Mouse (Mus musculus) liver, adult 2 months (tissue): ENCODE measurements around the gene Enox1. TPM values are rescaled to one million over a fixed set of nuclear protein-coding genes. Genes with fewer than 3 reads are reported as not detected.

ENCODE experiments used
- DNase-seq: peaks from one replicate; pipeline ENCODE4 v3.0.0-alpha.2; 2011; ENCODE audit warnings: low read depth, low spot score; ENCODE audit errors: extremely low read depth
- H3K27ac ChIP-seq: fragments of 200-500 bp; replicated peaks from 2 replicates; pipeline ENCODE4 v1.5.1; 2012; ENCODE audit warnings: low read depth, mild to moderate bottlenecking, control low read depth, inconsistent platforms, low read length; ENCODE audit not compliant: insufficient read depth
- H3K27me3 ChIP-seq: fragments of 200-500 bp; 2 replicates; pipeline ENCODE4 v1.6.1; 2012; ENCODE audit warnings: mild to moderate bottlenecking, moderate library complexity, low read length, inconsistent platforms; ENCODE audit not compliant: control insufficient read depth, insufficient read depth
- H3K36me3 ChIP-seq: fragments of 200-500 bp; 2 replicates; pipeline ENCODE4 v1.6.1; 2012; ENCODE audit warnings: low read length, inconsistent platforms; ENCODE audit not compliant: control insufficient read depth, insufficient read depth
- H3K4me1 ChIP-seq: fragments of 200-500 bp; 2 replicates; pipeline ENCODE4 v1.6.1; 2011; ENCODE audit warnings: low read length; ENCODE audit not compliant: control insufficient read depth, insufficient read depth
- H3K4me3 ChIP-seq: fragments of 200-500 bp; 2 replicates; pipeline ENCODE4 v1.5.1; 2011; ENCODE audit warnings: low read depth, mild to moderate bottlenecking, control low read depth, low read length, moderate library complexity; ENCODE audit not compliant: insufficient read depth
- H3K79me2 ChIP-seq: fragments of 200-500 bp; 2 replicates; pipeline ENCODE4 v1.6.1; 2012; ENCODE audit warnings: inconsistent platforms, mild to moderate bottlenecking, low read length, moderate library complexity; ENCODE audit not compliant: control insufficient read depth, insufficient read depth
- H3K9ac ChIP-seq: fragments of 200-500 bp; 2 replicates; pipeline ENCODE4 v1.6.1; 2012; ENCODE audit warnings: low read depth, mild to moderate bottlenecking, control low read depth, inconsistent platforms, low read length
- CTCF ChIP-seq: fragments of 200-500 bp; IDR thresholded peaks from 2 replicates; pipeline ENCODE4 v1.5.1; 2011; ENCODE audit warnings: low read depth, low read length, control low read depth
- POLR2A ChIP-seq: fragments of 200-500 bp; IDR thresholded peaks from 2 replicates; pipeline ENCODE4 v1.6.1; 2011; ENCODE audit warnings: low read length, control low read depth; ENCODE audit not compliant: insufficient read depth; ENCODE audit errors: extremely low read depth
- WGBS: fragments of 180-500 bp; shearing (Covaris S2); methylation state at CpG from one replicate; pipeline ENCODE4 v1.1.7; 2018; 5-methylcytosine and 5-hydroxymethylcytosine counted together
- polyA plus RNA-seq: library from polyadenylated mRNA; depleted of rRNA; stranded (reverse); fragments of >200 nt; gene quantifications from 2 replicates; pipeline ENCODE4 v1.2.3, GENCODE M21; 2012
- total RNA-seq: library from RNA; depleted of rRNA; stranded (reverse); fragments of >200 nt; gene quantifications from 2 replicates; pipeline ENCODE4 v1.2.3, GENCODE M21; 2014

Enox1 gene
- total and polyA plus RNA-seq, 2 experiments: 0.09 TPM; not detected in 1

DNA sequence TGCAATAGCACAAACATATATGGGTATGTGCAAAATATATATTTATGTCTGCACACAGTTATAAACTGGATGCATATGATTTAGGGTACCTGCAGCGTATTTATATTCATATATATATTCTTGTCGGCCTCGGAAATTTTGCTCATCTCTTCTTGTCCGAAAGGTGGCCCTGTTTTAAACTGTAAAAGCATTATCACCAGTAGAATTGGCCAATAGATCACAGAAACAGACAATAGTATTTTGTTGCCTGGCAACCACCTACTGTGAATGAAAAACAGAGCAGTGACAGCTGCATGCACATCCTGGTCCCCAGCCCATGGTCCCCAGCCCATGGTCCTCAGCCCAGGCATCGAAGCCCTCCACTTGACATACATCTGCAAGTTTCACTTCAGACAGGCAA, 2.8 kb downstream of the Enox1 start:
- H3K79me2 ChIP-seq: no peaks in the 10 kb centered on the region
- H3K4me3 ChIP-seq: no peak overlapping the region
- DNase-seq: no peak
- 87% methylated on average over 5 of the region's 5 CpGs for WGBS
- H3K36me3 ChIP-seq: no peaks in the 10 kb centered on the region
- peaks cover 13% of the 10 kb centered on the region for H3K27me3 ChIP-seq
- H3K9ac ChIP-seq: no peak overlapping the region
- no peak overlapping the region for H3K27ac ChIP-seq
- no peaks in the 10 kb centered on the region; the same call in 1 of the 2 replicates for H3K4me1 ChIP-seq
- TF ChIP-seq CTCF (no peak), POLR2A (no peak)

DNA sequence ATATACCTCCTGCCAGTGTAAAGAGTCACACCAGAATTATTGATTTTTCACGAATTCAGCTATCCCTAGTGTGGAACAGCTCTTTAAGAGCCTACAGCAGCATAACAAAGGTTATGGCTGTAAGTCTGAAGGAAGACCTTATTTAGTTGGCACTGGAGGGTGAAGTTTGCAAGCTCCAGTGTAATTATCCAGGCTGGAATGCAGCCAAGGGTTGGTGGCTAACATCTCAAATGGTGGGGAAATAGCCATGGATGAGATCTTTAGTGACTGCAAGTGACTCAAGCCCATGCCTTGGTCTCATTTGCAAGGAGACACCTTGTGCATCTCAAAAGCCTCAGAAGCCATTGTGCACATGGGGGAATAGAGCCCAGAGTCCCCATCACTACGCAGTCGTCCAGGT, 5.9 kb downstream of the Enox1 start:
- Histone ChIP-seq H3K79me2 (no peaks in the 10 kb centered on the region), H3K4me3 (no peak overlapping the region), H3K4me1 (no peaks in the 10 kb centered on the region), H3K36me3 (no peaks in the 10 kb centered on the region), H3K27ac (no peak overlapping the region), H3K9ac (no peak overlapping the region), H3K27me3 (peaks cover 2% of the 10 kb centered on the region)
- WGBS: 73% methylated on average over 3 of the region's 3 CpGs
- TF ChIP-seq CTCF (no peak), POLR2A (no peak)
- no peak for DNase-seq

DNA sequence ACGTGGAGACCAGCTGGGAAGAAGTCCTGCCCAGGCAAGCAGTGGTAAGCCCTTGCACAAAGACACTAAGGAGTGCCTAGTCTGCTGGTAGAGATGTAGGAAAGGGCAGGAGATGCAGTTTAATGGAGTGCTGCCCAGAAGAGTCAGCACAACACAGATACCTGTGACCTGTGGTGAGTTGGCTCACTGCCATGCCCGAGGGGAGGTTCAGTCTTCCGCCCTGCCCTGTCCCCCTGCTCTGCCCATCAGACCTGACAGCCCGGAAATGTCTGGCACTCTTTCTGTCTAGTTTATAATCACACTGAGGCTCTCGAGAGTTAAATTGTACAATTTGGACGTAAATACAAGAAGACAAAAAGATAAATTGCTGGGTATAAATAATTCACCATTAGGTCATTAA, 7.8 kb downstream of the Enox1 start:
- DNase-seq: no peak
- Histone ChIP-seq H3K4me3 (no peak overlapping the region), H3K27ac (no peak overlapping the region), H3K36me3 (no peaks in the 10 kb centered on the region), H3K27me3 (no peaks in the 10 kb centered on the region), H3K9ac (no peak overlapping the region), H3K79me2 (no peaks in the 10 kb centered on the region), H3K4me1 (no peaks in the 10 kb centered on the region)
- no peak for TF ChIP-seq CTCF
- TF ChIP-seq POLR2A: no peak
- 73% methylated on average over 6 of the region's 6 CpGs for WGBS

DNA sequence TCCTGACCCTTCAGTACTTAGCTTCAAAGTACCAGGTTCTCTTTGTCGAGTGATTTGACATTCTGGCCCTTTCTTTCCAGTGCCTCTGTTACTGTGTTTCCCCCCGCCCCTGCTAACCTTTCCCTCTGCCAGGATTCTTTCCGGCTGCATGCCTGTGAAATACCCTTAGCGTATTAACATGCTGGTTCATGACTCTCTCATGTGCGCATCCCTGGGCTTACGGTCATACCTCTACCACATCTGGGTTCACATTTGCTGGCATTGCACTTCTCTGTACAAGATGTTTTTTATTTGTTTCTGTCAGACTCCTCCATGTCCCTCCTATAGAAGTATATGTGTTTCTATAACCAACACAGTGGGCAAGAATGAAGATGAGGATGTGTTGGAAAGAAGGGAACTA, 11.6 kb downstream of the Enox1 start:
- Histone ChIP-seq H3K79me2 (no peaks in the 10 kb centered on the region), H3K9ac (no peak overlapping the region), H3K27ac (no peak overlapping the region), H3K4me3 (no peak overlapping the region), H3K4me1 (no peaks in the 10 kb centered on the region), H3K27me3 (no peaks in the 10 kb centered on the region), H3K36me3 (no peaks in the 10 kb centered on the region)
- no peak for TF ChIP-seq CTCF
- no peak for TF ChIP-seq POLR2A
- WGBS: 89% methylated on average over 6 of the region's 6 CpGs
- DNase-seq: no peak

DNA sequence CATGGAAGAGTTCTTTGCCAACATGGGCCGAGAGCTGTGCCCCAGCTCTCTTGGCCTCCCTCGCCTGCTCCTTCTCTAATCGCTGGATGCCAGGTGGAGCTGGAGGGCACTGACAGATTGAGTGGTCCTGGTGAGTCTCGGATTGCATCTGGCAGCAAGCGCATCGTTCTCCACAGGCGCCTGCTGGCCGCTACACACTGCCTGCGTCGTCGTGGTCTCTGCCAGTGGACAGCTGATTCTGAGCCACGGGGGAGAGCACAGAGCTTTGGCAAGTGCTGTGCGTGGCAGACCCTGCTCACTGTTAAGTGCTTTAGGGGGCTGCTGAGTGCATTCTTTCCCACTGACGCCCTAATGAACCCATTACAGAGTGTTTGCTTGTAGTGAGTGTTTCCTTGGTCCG, 17.9 kb downstream of the Enox1 start:
- no peak overlapping the region for H3K4me3 ChIP-seq
- H3K27ac ChIP-seq: no peak overlapping the region
- WGBS: 70% methylated on average over 15 of the region's 15 CpGs
- no peak for DNase-seq
- no peaks in the 10 kb centered on the region for H3K79me2 ChIP-seq
- no peak for TF ChIP-seq CTCF
- TF ChIP-seq POLR2A: no peak
- H3K9ac ChIP-seq: no peak overlapping the region
- H3K27me3 ChIP-seq: no peaks in the 10 kb centered on the region
- no peaks in the 10 kb centered on the region for H3K36me3 ChIP-seq
- H3K4me1 ChIP-seq: no peaks in the 10 kb centered on the region

DNA sequence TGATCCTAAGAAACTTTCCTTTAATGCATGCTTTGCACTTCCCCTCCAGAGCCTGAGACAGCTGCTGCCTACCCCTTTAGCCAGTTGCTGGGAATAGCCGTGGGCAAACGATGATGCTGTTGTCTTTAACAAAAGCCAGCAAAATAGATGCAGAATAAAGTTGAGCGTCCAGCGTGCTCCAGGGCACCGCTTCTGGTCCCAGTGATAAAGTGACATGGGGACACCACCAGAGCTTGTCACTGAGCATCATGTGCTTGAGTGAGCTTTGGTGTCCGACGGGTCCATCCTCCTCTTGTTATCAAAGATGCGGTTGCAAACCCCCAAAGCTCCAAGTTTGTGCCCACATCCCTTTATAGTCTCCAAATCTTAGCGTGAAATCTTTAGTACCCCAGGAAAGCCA, 18.4 kb downstream of the Enox1 start:
- Histone ChIP-seq H3K27ac (no peak overlapping the region), H3K79me2 (no peaks in the 10 kb centered on the region), H3K36me3 (no peaks in the 10 kb centered on the region), H3K9ac (no peak overlapping the region), H3K4me3 (no peak overlapping the region), H3K4me1 (no peaks in the 10 kb centered on the region), H3K27me3 (no peaks in the 10 kb centered on the region)
- no peak for TF ChIP-seq POLR2A
- no peak for TF ChIP-seq CTCF
- DNase-seq: no peak
- WGBS: 91% methylated on average over 9 of the region's 9 CpGs
